Mouse (Mus musculus) brain, embryonic 14.5 days (tissue): Measurements from ENCODE around the gene St8sia2. TPM values are rescaled to one million over a fixed set of nuclear protein-coding genes. Genes with fewer than 3 reads are reported as not detected.

Experiments used
- DNase-seq: peaks from one replicate; pipeline ENCODE4 v3.0.0-alpha.2; 2011; ENCODE audit warnings: low read depth
- CTCF ChIP-seq: fragments of 200-500 bp; IDR thresholded peaks from 2 replicates; pipeline ENCODE4 v1.5.1; 2012; ENCODE audit warnings: inconsistent platforms, mild to moderate bottlenecking, moderate library complexity, borderline replicate concordance; ENCODE audit not compliant: insufficient read depth, insufficient read length; ENCODE audit errors: extremely low read depth
- POLR2A ChIP-seq: fragments of 200-500 bp; IDR thresholded peaks from 2 replicates; pipeline ENCODE4 v1.6.1; 2012; ENCODE audit warnings: mild to moderate bottlenecking, inconsistent platforms, borderline replicate concordance; ENCODE audit not compliant: poor library complexity, insufficient read depth, insufficient read length, severe bottlenecking; ENCODE audit errors: extremely low read depth
- polyA plus RNA-seq: library from polyadenylated mRNA; depleted of rRNA; stranded (reverse); fragments of >200 nt; gene quantifications from 2 replicates; pipeline ENCODE4 v1.2.3, GENCODE M21; 2012

Gene St8sia2
- polyA plus RNA-seq, 1 experiment, result 129 TPM

DNA sequence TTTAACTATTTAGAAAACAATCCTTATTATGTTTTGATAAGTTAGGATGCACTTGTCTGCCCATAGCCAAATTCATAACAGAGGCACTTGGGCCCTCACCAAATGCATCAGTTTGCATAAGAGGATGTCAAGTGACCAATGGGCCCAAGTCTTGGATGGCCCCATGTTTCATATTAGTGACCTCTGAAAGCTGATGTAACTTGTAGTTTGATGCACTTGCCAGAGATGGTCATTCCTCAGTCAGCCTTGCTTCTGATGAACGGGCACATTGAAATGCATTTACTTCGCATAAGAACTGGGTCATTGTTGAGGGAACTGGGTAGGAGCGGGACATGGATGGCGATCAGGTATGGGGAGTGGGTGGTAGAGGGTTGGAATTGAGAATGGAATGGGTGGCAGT is 102.6 kb downstream of the St8sia2 start:
- no peak for DNase-seq

GRCm38 (mm10) chr7:73909432-73910205 is 103.9 kb downstream of the St8sia2 start:
- no peak for DNase-seq
- no peak for TF ChIP-seq POLR2A
- TF ChIP-seq CTCF, result no peak

More for the DNA sequence above, 102.6 kb downstream of the St8sia2 start:
- no peak for TF ChIP-seq CTCF
- TF ChIP-seq POLR2A, result no peak

GRCm38 (mm10) chr7:73894506-73894905 is 119.0 kb downstream of the St8sia2 start:
- DNase-seq, result peak; percentile 35
- TF ChIP-seq POLR2A (no peak), CTCF (no peak)

GRCm38 (mm10) chr7:73891830-73892229 is 121.7 kb downstream of the St8sia2 start:
- DNase-seq, result no peak
- TF ChIP-seq POLR2A (no peak), CTCF (no peak)

DNA sequence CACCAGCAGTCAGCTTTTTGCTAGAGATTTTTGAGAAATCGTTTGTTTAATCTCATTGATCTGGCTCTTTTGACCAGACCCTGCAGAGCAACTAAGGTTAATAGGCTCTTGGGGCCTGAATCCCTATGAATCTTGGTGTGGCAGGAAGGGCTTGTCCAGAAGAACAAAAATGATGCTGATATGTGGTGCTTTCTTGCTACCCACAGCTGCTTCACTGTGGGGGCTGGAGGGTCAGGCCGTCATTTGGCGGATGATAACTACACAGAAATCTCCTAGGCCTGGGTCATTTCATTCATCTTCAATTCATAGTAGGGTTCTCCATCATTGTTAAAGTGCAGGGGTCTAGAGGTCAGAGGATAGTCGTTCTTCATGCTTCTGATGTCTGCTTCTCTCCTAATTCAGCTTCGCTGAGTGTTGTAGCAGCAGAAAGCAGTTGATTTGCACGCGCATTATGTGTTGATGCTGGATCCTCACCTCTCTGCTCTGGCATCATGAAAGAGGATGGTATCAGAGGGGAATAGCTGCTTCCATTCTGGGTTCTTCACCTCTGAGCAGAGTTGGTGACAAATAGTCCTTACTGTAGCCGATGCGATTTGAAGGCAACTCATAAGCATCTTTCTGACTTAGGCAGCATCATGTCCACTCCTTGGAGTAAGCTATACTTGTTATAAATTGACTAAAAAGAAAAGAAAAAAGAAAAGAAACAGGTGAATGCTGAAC is 122.4 kb downstream of the St8sia2 start:
- DNase-seq, result peak; percentile 67
- TF ChIP-seq POLR2A (no peak), CTCF (no peak)

- TF ChIP-seq CTCF, result no peak
- no peak for TF ChIP-seq POLR2A
Measured at GRCm38 (mm10) chr7:73890466-73890865, 123.0 kb downstream of the St8sia2 start.

More at GRCm38 (mm10) chr7:73890466-73890865, 123.0 kb downstream of the St8sia2 start:
- DNase-seq, result no peak
